Mouse (Mus musculus) erythroblast, embryonic 14.5 days (primary cell): ENCODE results near the gene B3gnt3.

Experiments
- GATA1 ChIP-seq: IDR thresholded peaks from 2 replicates; pipeline ENCODE4 v1.6.1; 2012; ENCODE audit warnings: low read length, inconsistent platforms, mixed read lengths
- TAL1 ChIP-seq: IDR thresholded peaks from 3 replicates; pipeline ENCODE4 v1.6.1; 2012; ENCODE audit warnings: low read length, inconsistent platforms, mixed read lengths

DNA sequence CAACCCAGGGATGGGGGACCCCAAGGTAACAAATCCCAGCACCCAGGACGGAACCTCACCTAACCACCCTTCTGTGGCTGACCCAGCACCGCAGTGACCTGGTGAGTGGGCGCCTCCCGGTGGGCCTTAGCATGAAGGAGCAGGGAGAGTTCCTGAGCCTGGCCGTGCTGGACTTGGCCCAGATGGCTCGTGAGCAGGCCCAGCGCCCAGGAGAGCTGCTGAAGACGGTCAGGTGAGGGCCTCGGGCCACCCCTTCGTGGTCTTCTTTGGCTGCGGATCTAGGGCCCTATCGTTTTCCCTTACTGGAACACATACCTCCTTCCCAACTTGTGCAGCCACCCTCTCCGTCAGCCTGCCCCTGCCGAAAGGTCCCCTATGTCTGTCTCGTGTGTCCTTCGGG lies 22.5 kb downstream of the B3gnt3 start:
- no peak for TF ChIP-seq TAL1
- no peak for TF ChIP-seq GATA1
